Mouse (Mus musculus): Measurements from ENCODE around the gene Icam1. TPM values are rescaled to one million over a fixed set of nuclear protein-coding genes. Genes with fewer than 3 reads are reported as not detected.
"Not testable (repeated sequence)": the region's sequence is repeated elsewhere in the genome, so short reads cannot be mapped to it uniquely, and the experiment has no call there.

Icam1 gene
- polyA plus RNA-seq, 1 experiment from 2014 or later = 18.0 TPM

- ATAC-seq (ENCODE audit: low FRiP score, low TSS enrichment) = peak; percentile 35; the same call in 1 of the 2 replicates
- H3K9me3 ChIP-seq (ENCODE audit: low read length) = no peaks in the 10 kb centered on the region
- peak overlapping the region; percentile 36 for H3K4me2 ChIP-seq (replicated peaks; ENCODE audit: low read depth, low read length)
- H3K36me3 ChIP-seq (ENCODE audit: insufficient read depth, low read length) = no peaks in the 10 kb centered on the region
- H3K27me3 ChIP-seq (ENCODE audit: insufficient read depth, low read length) = no peaks in the 10 kb centered on the region
- no peak overlapping the region for H3K27ac ChIP-seq (ENCODE audit: low read length)
- H3K4me3 ChIP-seq (ENCODE audit: low read length) = 0 out of 2 replicates have a peak overlapping the region, but pooled peaks have one; percentile 0
- peaks cover 12% of the 10 kb centered on the region; the same call in 1 of the 2 replicates for H3K4me1 ChIP-seq (ENCODE audit: insufficient read depth, low read length)
- 6% methylated on average over 10 of the region's 10 CpGs for WGBS
- H3K9ac ChIP-seq (replicated peaks; ENCODE audit: low read length) = no peak overlapping the region
These were observed 24.9 kb upstream of the Icam1 start for GRCm38 (mm10) chr9:20990861-20991260.

DNA sequence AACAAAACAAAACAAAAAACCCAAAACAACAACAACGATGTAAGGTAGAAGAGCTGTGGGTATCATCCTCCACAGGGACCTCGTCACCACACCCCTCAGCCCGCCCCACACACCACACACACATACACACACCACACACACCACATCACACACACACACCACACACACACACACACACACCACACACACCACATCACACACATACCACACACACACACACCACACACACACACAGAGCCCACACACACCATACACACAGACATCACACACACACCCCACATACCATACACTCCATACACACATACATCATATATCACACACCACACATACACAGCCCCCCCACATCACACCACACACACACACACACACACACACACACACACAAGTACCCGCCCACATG is 24.2 kb upstream of the Icam1 start:
- Histone ChIP-seq H3K4me3 (ENCODE audit: low read length) (no peak overlapping the region), H3K27ac (ENCODE audit: low read length) (no peak overlapping the region), H3K9ac (replicated peaks; ENCODE audit: low read length) (no peak overlapping the region), H3K36me3 (ENCODE audit: insufficient read depth, low read length) (no peaks in the 10 kb centered on the region), H3K27me3 (ENCODE audit: insufficient read depth, low read length) (no peaks in the 10 kb centered on the region), H3K9me3 (ENCODE audit: low read length) (no peaks in the 10 kb centered on the region), H3K4me2 (replicated peaks; ENCODE audit: low read depth, low read length) (no peak overlapping the region), H3K4me1 (ENCODE audit: insufficient read depth, low read length) (peaks cover 12% of the 10 kb centered on the region; the same call in 1 of the 2 replicates)
- ATAC-seq (ENCODE audit: low FRiP score, low TSS enrichment) = no peak
- WGBS = 94% methylated on average over 4 of the region's 4 CpGs

DNA sequence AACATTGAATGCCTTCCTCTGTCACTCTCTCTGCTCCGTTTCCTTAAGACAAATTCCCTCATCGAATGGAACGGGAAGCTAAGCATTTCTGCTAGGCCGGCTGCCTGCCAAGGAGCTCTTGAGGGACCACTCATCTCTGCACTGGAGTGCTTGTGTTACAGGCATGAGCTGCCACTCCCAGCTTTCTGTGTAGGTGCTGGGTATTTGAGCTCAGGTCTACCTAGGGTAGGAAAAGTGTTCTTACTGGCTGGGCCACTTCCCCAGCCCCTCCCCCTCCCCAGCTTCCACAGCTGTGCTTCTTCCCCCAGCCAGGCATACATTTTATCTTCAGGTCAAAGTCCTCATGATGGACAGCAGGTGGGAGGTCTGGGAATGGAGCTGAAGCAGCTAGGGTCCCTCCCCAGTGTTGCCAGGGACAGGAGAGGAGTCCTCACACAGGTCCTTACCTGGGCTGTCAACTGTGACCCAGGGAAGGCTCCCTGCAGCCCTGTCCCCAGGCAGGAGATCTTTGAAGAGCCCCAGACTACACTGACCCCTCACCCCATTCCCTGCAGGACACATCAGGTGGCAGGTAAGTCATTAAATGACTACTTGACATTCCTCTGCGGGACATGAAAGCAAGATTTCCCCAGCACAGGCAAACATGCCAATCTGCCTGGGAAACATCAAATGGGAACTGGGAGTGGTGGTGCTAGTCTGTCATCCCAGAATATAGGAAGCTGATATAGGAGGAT is 22.5 kb upstream of the Icam1 start:
- Histone ChIP-seq H3K36me3 (ENCODE audit: insufficient read depth, low read length) (no peaks in the 10 kb centered on the region), H3K4me1 (ENCODE audit: insufficient read depth, low read length) (peaks cover 8% of the 10 kb centered on the region; the same call in 1 of the 2 replicates), H3K9ac (replicated peaks; ENCODE audit: low read length) (no peak overlapping the region), H3K27ac (ENCODE audit: low read length) (peak overlapping the region; percentile 58; the same call in 1 of the 2 replicates), H3K9me3 (ENCODE audit: low read length) (no peaks in the 10 kb centered on the region), H3K4me3 (ENCODE audit: low read length) (no peak overlapping the region), H3K4me2 (replicated peaks; ENCODE audit: low read depth, low read length) (no peak overlapping the region), H3K27me3 (ENCODE audit: insufficient read depth, low read length) (no peaks in the 10 kb centered on the region)
- WGBS = 56% methylated on average over 5 of the region's 5 CpGs
- ATAC-seq (ENCODE audit: low FRiP score, low TSS enrichment) = peak; percentile 40; the same call in 1 of the 2 replicates

GRCm38 (mm10) chr9:20995069-20995468 is 20.7 kb upstream of the Icam1 start:
- Histone ChIP-seq H3K27ac (ENCODE audit: low read length) (no peak overlapping the region), H3K4me1 (ENCODE audit: insufficient read depth, low read length) (peaks cover 8% of the 10 kb centered on the region; the same call in 1 of the 2 replicates), H3K4me3 (ENCODE audit: low read length) (no peak overlapping the region), H3K9ac (replicated peaks; ENCODE audit: low read length) (no peak overlapping the region), H3K9me3 (ENCODE audit: low read length) (no peaks in the 10 kb centered on the region), H3K27me3 (ENCODE audit: insufficient read depth, low read length) (no peaks in the 10 kb centered on the region), H3K4me2 (replicated peaks; ENCODE audit: low read depth, low read length) (no peak overlapping the region), H3K36me3 (ENCODE audit: insufficient read depth, low read length) (no peaks in the 10 kb centered on the region)
- peak; percentile 55 for ATAC-seq (ENCODE audit: low FRiP score, low TSS enrichment)
- 71% methylated on average over 3 of the region's 3 CpGs for WGBS

- Histone ChIP-seq H3K4me1 (ENCODE audit: insufficient read depth, low read length) (no peaks in the 10 kb centered on the region; the same call in 1 of the 2 replicates), H3K27ac (ENCODE audit: low read length) (no peak overlapping the region), H3K9me3 (ENCODE audit: low read length) (no peaks in the 10 kb centered on the region), H3K9ac (replicated peaks; ENCODE audit: low read length) (no peak overlapping the region), H3K4me2 (replicated peaks; ENCODE audit: low read depth, low read length) (no peak overlapping the region), H3K4me3 (ENCODE audit: low read length) (no peak overlapping the region), H3K36me3 (ENCODE audit: insufficient read depth, low read length) (no peaks in the 10 kb centered on the region), H3K27me3 (ENCODE audit: insufficient read depth, low read length) (no peaks in the 10 kb centered on the region)
- 87% methylated on average over 8 of the region's 8 CpGs for WGBS
- no peak for ATAC-seq (ENCODE audit: low FRiP score, low TSS enrichment)
These were observed 18.7 kb upstream of the Icam1 start for GRCm38 (mm10) chr9:20997065-20997464.

DNA sequence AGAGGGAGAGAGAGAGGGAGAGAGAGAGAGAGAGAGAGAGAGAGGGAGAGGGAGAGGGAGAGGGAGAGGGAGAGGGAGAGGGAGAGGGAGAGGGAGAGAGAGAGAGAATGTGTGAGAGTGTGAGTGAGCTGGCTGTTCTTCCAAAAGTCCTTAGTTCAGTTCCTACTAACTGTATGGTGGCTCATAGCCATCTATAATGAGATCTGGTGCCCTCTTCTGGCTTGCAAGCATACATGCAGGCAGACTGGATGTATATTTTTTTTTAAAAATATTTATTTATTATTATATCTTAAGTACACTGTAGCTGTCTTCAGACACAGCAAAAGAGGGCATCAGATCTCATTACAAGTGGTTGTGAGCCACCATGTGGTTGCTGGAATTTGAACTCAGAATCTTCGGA is 17.4 kb upstream of the Icam1 start:
- 68% methylated on average over 1 of the region's 1 CpGs for WGBS
- H3K36me3 ChIP-seq (ENCODE audit: insufficient read depth, low read length); H3K27ac ChIP-seq (ENCODE audit: low read length); ATAC-seq (ENCODE audit: low FRiP score, low TSS enrichment); H3K9ac ChIP-seq (replicated peaks; ENCODE audit: low read length); H3K27me3 ChIP-seq (ENCODE audit: insufficient read depth, low read length); H3K4me2 ChIP-seq (replicated peaks; ENCODE audit: low read depth, low read length); H3K4me3 ChIP-seq (ENCODE audit: low read length); H3K4me1 ChIP-seq (ENCODE audit: insufficient read depth, low read length); H3K9me3 ChIP-seq (ENCODE audit: low read length): not testable (repeated sequence)

DNA sequence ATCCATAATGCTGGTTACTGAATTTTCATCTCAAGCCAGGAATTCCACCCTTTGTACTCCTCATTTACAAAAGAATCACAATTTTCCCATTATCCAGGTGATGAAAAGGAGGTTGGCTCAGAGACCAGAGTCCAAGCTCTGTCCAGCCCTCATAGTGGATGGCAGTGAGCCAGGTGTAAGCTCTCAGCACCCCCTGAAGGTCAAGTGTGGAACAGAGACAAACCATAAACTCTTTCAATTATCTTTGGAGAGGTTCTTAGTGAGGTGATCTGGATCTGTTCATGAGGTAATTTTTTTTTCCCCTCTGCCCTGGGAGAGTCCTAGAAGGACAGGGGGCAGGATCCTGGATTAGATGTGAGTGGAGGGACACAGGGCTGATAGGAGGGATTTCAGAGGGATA is 15.0 kb upstream of the Icam1 start:
- H3K4me3 ChIP-seq (ENCODE audit: low read length) = no peak overlapping the region
- ATAC-seq (ENCODE audit: low FRiP score, low TSS enrichment) = no peak
- no peak overlapping the region for H3K4me2 ChIP-seq (replicated peaks; ENCODE audit: low read depth, low read length)
- no peak overlapping the region for H3K9ac ChIP-seq (replicated peaks; ENCODE audit: low read length)
- 0 out of 2 replicates have a peak, but pooled peaks cover 6% of the 10 kb centered on the region for H3K36me3 ChIP-seq (ENCODE audit: insufficient read depth, low read length)
- no peak overlapping the region for H3K27ac ChIP-seq (ENCODE audit: low read length)
- no peaks in the 10 kb centered on the region for H3K27me3 ChIP-seq (ENCODE audit: insufficient read depth, low read length)
- H3K4me1 ChIP-seq (ENCODE audit: insufficient read depth, low read length) = no peaks in the 10 kb centered on the region
- H3K9me3 ChIP-seq (ENCODE audit: low read length) = no peaks in the 10 kb centered on the region

- WGBS = 51% methylated on average over 6 of the region's 6 CpGs
- H3K9me3 ChIP-seq (ENCODE audit: low read length) = no peaks in the 10 kb centered on the region
- H3K4me2 ChIP-seq (replicated peaks; ENCODE audit: low read depth, low read length) = no peak overlapping the region
- no peak overlapping the region for H3K4me3 ChIP-seq (ENCODE audit: low read length)
- no peaks in the 10 kb centered on the region for H3K27me3 ChIP-seq (ENCODE audit: insufficient read depth, low read length)
- H3K4me1 ChIP-seq (ENCODE audit: insufficient read depth, low read length) = no peaks in the 10 kb centered on the region
- ATAC-seq (ENCODE audit: low FRiP score, low TSS enrichment) = no peak
- no peak overlapping the region for H3K27ac ChIP-seq (ENCODE audit: low read length)
- no peak overlapping the region for H3K9ac ChIP-seq (replicated peaks; ENCODE audit: low read length)
- peaks cover 14% of the 10 kb centered on the region; the same call in 1 of the 2 replicates for H3K36me3 ChIP-seq (ENCODE audit: insufficient read depth, low read length)
These were observed 14.1 kb upstream of the Icam1 start for GRCm38 (mm10) chr9:21001651-21002200.

DNA sequence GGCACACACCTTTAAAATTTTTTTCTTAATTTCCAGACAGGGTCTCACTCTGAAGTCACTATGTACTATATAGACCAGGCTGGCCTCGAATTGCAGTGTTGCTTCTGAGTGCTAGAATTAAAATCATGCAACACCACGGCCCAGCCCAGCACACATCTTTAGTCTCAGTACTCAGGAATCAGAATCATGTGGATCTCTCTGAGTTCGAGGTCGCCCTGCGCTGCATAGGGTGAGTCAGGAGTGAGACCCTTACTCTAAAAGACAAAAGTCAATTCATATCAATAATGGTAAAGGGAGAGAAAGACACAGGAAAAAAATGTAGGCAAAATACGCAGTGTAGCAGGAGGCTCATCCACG is 13.5 kb upstream of the Icam1 start:
- peak overlapping the region; percentile 86 for H3K4me3 ChIP-seq (ENCODE audit: low read length)
- WGBS = 6% methylated on average over 7 of the region's 7 CpGs
- peak overlapping the region; percentile 67 for H3K27ac ChIP-seq (ENCODE audit: low read length)
- peak overlapping the region; percentile 87 for H3K9ac ChIP-seq (replicated peaks; ENCODE audit: low read length)
- peak; percentile 6 for ATAC-seq (ENCODE audit: low FRiP score, low TSS enrichment)
- no peaks in the 10 kb centered on the region for H3K4me1 ChIP-seq (ENCODE audit: insufficient read depth, low read length)
- no peaks in the 10 kb centered on the region for H3K27me3 ChIP-seq (ENCODE audit: insufficient read depth, low read length)
- no peaks in the 10 kb centered on the region for H3K9me3 ChIP-seq (ENCODE audit: low read length)
- peak overlapping the region; percentile 64 for H3K4me2 ChIP-seq (replicated peaks; ENCODE audit: low read depth, low read length)
- peaks cover 19% of the 10 kb centered on the region for H3K36me3 ChIP-seq (ENCODE audit: insufficient read depth, low read length)

Measured in kidney, embryonic 16.5 days (tissue).